Mouse (Mus musculus) heart, postnatal 0 days (tissue): Measurements from ENCODE around the gene Lipt2. TPM values are rescaled to one million over a fixed set of nuclear protein-coding genes. Genes with fewer than 3 reads are reported as not detected.

Experiments
- ATAC-seq: fragments of 200-750 bp; cut with Nextera tagmentation; 2 replicates; pipeline ENCODE4 v1.8.0; 2017; ENCODE audit warnings: low read depth, moderate number of reproducible peaks, moderate library complexity; ENCODE audit not compliant: insufficient read depth
- DNase-seq: peaks from one replicate; pipeline ENCODE4 v3.0.0-alpha.2; 2016; ENCODE audit warnings: low spot score
- H3K27ac ChIP-seq: fragments of 300-500 bp; sonication (generic); 2 replicates; pipeline ENCODE4 v1.5.1; 2014; ENCODE audit warnings: low read depth, mild to moderate bottlenecking
- H3K27me3 ChIP-seq: fragments of 300-500 bp; sonication (generic); 2 replicates; pipeline ENCODE4 v1.6.1; 2014; ENCODE audit warnings: low read length, mixed read lengths; ENCODE audit not compliant: control insufficient read depth, insufficient read depth
- H3K36me3 ChIP-seq: fragments of 300-500 bp; sonication (generic); replicated peaks from 2 replicates; pipeline ENCODE4 v1.6.1; 2014; ENCODE audit warnings: low read length, mixed read lengths; ENCODE audit not compliant: control insufficient read depth, insufficient read depth
- H3K4me1 ChIP-seq: fragments of 300-500 bp; sonication (generic); 2 replicates; pipeline ENCODE4 v1.6.1; 2014; ENCODE audit warnings: antibody characterized with exemption; ENCODE audit not compliant: control insufficient read depth, insufficient read depth
- H3K4me2 ChIP-seq: fragments of 300-500 bp; sonication (generic); 2 replicates; pipeline ENCODE4 v1.6.1; 2014; ENCODE audit warnings: low read depth, mild to moderate bottlenecking, low read length, moderate library complexity
- H3K4me3 ChIP-seq: fragments of 300-500 bp; sonication (generic); 2 replicates; pipeline ENCODE4 v1.5.1; 2014; ENCODE audit warnings: low read depth, low read length
- H3K9ac ChIP-seq: fragments of 300-500 bp; sonication (generic); replicated peaks from 2 replicates; pipeline ENCODE4 v1.6.1; 2014; ENCODE audit warnings: low read depth, low read length, mixed read lengths
- H3K9me3 ChIP-seq: fragments of 300-500 bp; sonication (generic); replicated peaks from 2 replicates; pipeline ENCODE4 v1.6.1; 2016; ENCODE audit warnings: low read length; ENCODE audit not compliant: control insufficient read depth
- CTCF ChIP-seq: IDR thresholded peaks from 2 replicates; pipeline ENCODE4 v1.5.1; 2016; ENCODE audit warnings: antibody characterized with exemption, control low read depth, low read depth
- EP300 ChIP-seq: IDR thresholded peaks from 2 replicates; pipeline ENCODE4 v1.6.1; 2016; ENCODE audit warnings: antibody characterized with exemption, low read depth
- WGBS: fragments of 180-500 bp; shearing (Covaris S2); extraction: QIAGEN DNeasy Blood & Tissue Kit; methylation state at CpG from one replicate; pipeline ENCODE4 v1.1.7; 2014; 5-methylcytosine and 5-hydroxymethylcytosine counted together
- polyA plus RNA-seq: library from polyadenylated mRNA; unstranded; fragments of >200 nt; fragmentation: Nextera tagmentation; extraction: Ambion mirVana; gene quantifications from 2 replicates; pipeline ENCODE4 v1.2.1, GENCODE M21; 2015
- total RNA-seq: library from RNA; depleted of rRNA; stranded (reverse); fragments of >200 nt; gene quantifications from 2 replicates; pipeline ENCODE4 v1.2.3, GENCODE M21; 2014; ENCODE audit warnings: low replicate concordance

Lipt2 gene
- total and polyA plus RNA-seq, 2 experiments from 2014 or later = 10.4 to 13.3 TPM

GRCm38 (mm10) chr7:100121376-100121789 is 37.7 kb upstream of the Lipt2 start, which contains the start of gene Pold3:
Gene Pold3, minus strand, starts transcription at chr7:100121565.
- TF ChIP-seq CTCF (no peak), EP300 (no peak)
- DNase-seq (peak; percentile 90), ATAC-seq (peak; percentile 97)
- Histone ChIP-seq H3K9ac (peak within 1 kb of the TSS; percentile 83), H3K4me3 (peak within 1 kb of the TSS; percentile 86), H3K27ac (peak within 1 kb of the TSS; percentile 76), H3K27me3 (no peaks in the 10 kb centered on the region), H3K4me2 (peak within 1 kb of the TSS; percentile 93), H3K9me3 (no peaks in the 10 kb centered on the region), H3K36me3 (peaks cover 11% of the 10 kb centered on the region; the same call in 1 of the 2 replicates), H3K4me1 (no peaks in the 10 kb centered on the region)
- WGBS = under 1% methylated on average over 33 of the region's 33 CpGs

- Histone ChIP-seq H3K9ac (no peak overlapping the region), H3K27me3 (no peaks in the 10 kb centered on the region), H3K27ac (no peak overlapping the region), H3K4me1 (no peaks in the 10 kb centered on the region), H3K4me2 (no peak overlapping the region), H3K9me3 (no peaks in the 10 kb centered on the region), H3K36me3 (0 out of 2 replicates have a peak, but pooled peaks cover 6% of the 10 kb centered on the region), H3K4me3 (no peak overlapping the region)
- WGBS = 45% methylated on average over 6 of the region's 6 CpGs
- ATAC-seq = no peak
- peak; percentile 72 for TF ChIP-seq CTCF
- TF ChIP-seq EP300 = no peak
- DNase-seq = peak; percentile 42
Measured at GRCm38 (mm10) chr7:100123486-100123885, 35.6 kb upstream of the Lipt2 start.

GRCm38 (mm10) chr7:100124211-100124610 is 34.9 kb upstream of the Lipt2 start:
- Histone ChIP-seq H3K4me3 (no peak overlapping the region), H3K4me2 (no peak overlapping the region), H3K36me3 (no peaks in the 10 kb centered on the region), H3K4me1 (no peaks in the 10 kb centered on the region), H3K9ac (no peak overlapping the region), H3K27me3 (no peaks in the 10 kb centered on the region), H3K9me3 (no peaks in the 10 kb centered on the region), H3K27ac (no peak overlapping the region)
- TF ChIP-seq EP300 (no peak), CTCF (peak; percentile 42)
- DNase-seq (no peak), ATAC-seq (no peak)
- 79% methylated on average over 2 of the region's 2 CpGs for WGBS

- H3K9me3 ChIP-seq = no peaks in the 10 kb centered on the region
- WGBS = 53% methylated on average over 4 of the region's 4 CpGs
- TF ChIP-seq EP300 = no peak
- TF ChIP-seq CTCF = no peak
- H3K4me1 ChIP-seq = no peaks in the 10 kb centered on the region
- H3K9ac ChIP-seq = no peak overlapping the region
- H3K27ac ChIP-seq = no peak overlapping the region
- H3K4me2 ChIP-seq = no peak overlapping the region
- ATAC-seq (no peak), DNase-seq (no peak)
- no peaks in the 10 kb centered on the region for H3K27me3 ChIP-seq
- no peak overlapping the region for H3K4me3 ChIP-seq
- H3K36me3 ChIP-seq = no peaks in the 10 kb centered on the region
Measured at GRCm38 (mm10) chr7:100125166-100125565, 33.9 kb upstream of the Lipt2 start.

GRCm38 (mm10) chr7:100126514-100126913 is 32.6 kb upstream of the Lipt2 start:
- H3K4me1 ChIP-seq = no peaks in the 10 kb centered on the region
- 80% methylated on average over 7 of the region's 7 CpGs for WGBS
- DNase-seq = no peak
- TF ChIP-seq CTCF = no peak
- TF ChIP-seq EP300 = no peak
- ATAC-seq = no peak
- no peak overlapping the region for H3K27ac ChIP-seq
- no peaks in the 10 kb centered on the region for H3K9me3 ChIP-seq
- no peak overlapping the region for H3K9ac ChIP-seq
- no peak overlapping the region for H3K4me2 ChIP-seq
- no peaks in the 10 kb centered on the region for H3K36me3 ChIP-seq
- H3K27me3 ChIP-seq = no peaks in the 10 kb centered on the region
- no peak overlapping the region for H3K4me3 ChIP-seq
